Mouse (Mus musculus) CH12.LX (cell line): ENCODE results near the gene Nfe2l1. TPM values are rescaled to one million over a fixed set of nuclear protein-coding genes. Genes with fewer than 3 reads are reported as not detected.
A peak's percentile ranks its signal among the peaks of the same experiment; 100 is the strongest.

Source experiments
- DNase-seq: peaks from one replicate; pipeline ENCODE4 v3.0.0-alpha.2; 2013; ENCODE audit errors: extremely low read depth
- H3K27ac ChIP-seq: 2 replicates; pipeline ENCODE4 v1.5.1; 2012; ENCODE audit warnings: low read depth, mild to moderate bottlenecking, control low read depth, moderate library complexity; ENCODE audit not compliant: insufficient read depth
- H3K27me3 ChIP-seq: replicated peaks from 2 replicates; pipeline ENCODE3; 2012; ENCODE audit warnings: inconsistent platforms
- H3K36me3 ChIP-seq, 2 experiments: replicated peaks in 1 of 2; 2 replicates each; pipeline versions ENCODE3 to v1.6.1; 2012; ENCODE audit warnings: inconsistent platforms in 1 of 2, low read length in 1 of 2, mild to moderate bottlenecking in 1 of 2, mixed read lengths in 1 of 2, moderate library complexity in 1 of 2; ENCODE audit not compliant: control insufficient read depth in 1 of 2, insufficient read depth in 1 of 2
- H3K4me1 ChIP-seq, 2 experiments: 2 replicates each; pipeline ENCODE4 v1.6.1; 2012; ENCODE audit warnings: inconsistent platforms in 1 of 2, moderate library complexity in 1 of 2; ENCODE audit not compliant: insufficient read depth in 2 of 2, control insufficient read depth in 1 of 2
- H3K4me2 ChIP-seq: 2 replicates; pipeline ENCODE4 v1.6.1; 2012; ENCODE audit warnings: low read depth, mild to moderate bottlenecking, control low read depth; ENCODE audit not compliant: poor library complexity, insufficient read depth, severe bottlenecking
- H3K4me3 ChIP-seq, 3 experiments: fragments of 150-350 bp in 1 of 3; sonication (generic) in 1 of 3; replicated peaks in 1 of 3; 2 replicates each; pipeline versions ENCODE3 to v1.5.1; 2011 to 2012; ENCODE audit warnings: low read depth in 2 of 3, low read length in 2 of 3, mild to moderate bottlenecking in 2 of 3, moderate library complexity in 2 of 3, control low read depth in 1 of 3, improper control_type of control experiment in 1 of 3, inconsistent platforms in 1 of 3, mixed read lengths in 1 of 3; ENCODE audit not compliant: poor library complexity in 1 of 3
- H3K79me2 ChIP-seq: replicated peaks from 2 replicates; pipeline ENCODE4 v1.6.1; 2012; ENCODE audit warnings: mild to moderate bottlenecking, moderate library complexity; ENCODE audit not compliant: control insufficient read depth, poor library complexity, insufficient read depth, severe bottlenecking; ENCODE audit errors: extremely low read depth
- H3K9ac ChIP-seq: 2 replicates; pipeline ENCODE4 v1.6.1; 2012; ENCODE audit warnings: low read depth, mild to moderate bottlenecking, control low read depth, moderate library complexity; ENCODE audit not compliant: insufficient read depth
- H3K9me3 ChIP-seq: replicated peaks from 2 replicates; pipeline ENCODE3; 2012; ENCODE audit warnings: low read length, inconsistent platforms, mixed read lengths
- BHLHE40 ChIP-seq: IDR thresholded peaks from 2 replicates; pipeline ENCODE4 v1.6.1; 2011; ENCODE audit warnings: mild to moderate bottlenecking, low read depth, low read length, improper control_type of control experiment
- CHD2 ChIP-seq: IDR thresholded peaks from 2 replicates; pipeline ENCODE4 v1.6.1; 2011; ENCODE audit warnings: low read length, improper control_type of control experiment
- E2F4 ChIP-seq: IDR thresholded peaks from 2 replicates; pipeline ENCODE4 v1.6.1; 2011; ENCODE audit warnings: low read depth, low read length, improper control_type of control experiment; ENCODE audit not compliant: insufficient replicate concordance
- HCFC1 ChIP-seq: IDR thresholded peaks from 2 replicates; pipeline ENCODE4 v1.6.1; 2012; ENCODE audit warnings: low read depth, mild to moderate bottlenecking, inconsistent platforms, low read length, improper control_type of control experiment
- KAT2A ChIP-seq: IDR thresholded peaks from 2 replicates; pipeline ENCODE4 v1.6.1; 2012; ENCODE audit warnings: low read length, improper control_type of control experiment, inconsistent platforms; ENCODE audit not compliant: insufficient replicate concordance
- MAFK ChIP-seq: IDR thresholded peaks from 2 replicates; pipeline ENCODE4 v1.6.1; 2011; ENCODE audit warnings: low read length, improper control_type of control experiment; ENCODE audit not compliant: insufficient replicate concordance
- MAZ ChIP-seq: IDR thresholded peaks from 2 replicates; pipeline ENCODE4 v1.6.1; 2012; ENCODE audit warnings: low read depth, mild to moderate bottlenecking, inconsistent platforms, low read length, improper control_type of control experiment, moderate library complexity
- MEF2A ChIP-seq: IDR thresholded peaks from 2 replicates; pipeline ENCODE4 v1.6.1; 2014; ENCODE audit warnings: low read depth, mild to moderate bottlenecking, inconsistent platforms, low read length, improper control_type of control experiment, borderline replicate concordance
- MXI1 ChIP-seq: IDR thresholded peaks from 2 replicates; pipeline ENCODE4 v1.6.1; 2011; ENCODE audit warnings: mild to moderate bottlenecking, low read depth, low read length, improper control_type of control experiment
- NRF1 ChIP-seq: IDR thresholded peaks from 2 replicates; pipeline ENCODE4 v1.6.1; 2014; ENCODE audit warnings: low read depth, mild to moderate bottlenecking, inconsistent platforms, low read length, improper control_type of control experiment, moderate library complexity
- PAX5 ChIP-seq: IDR thresholded peaks from 2 replicates; pipeline ENCODE4 v1.6.1; 2012; ENCODE audit warnings: low read length, inconsistent platforms, mixed read lengths
- POLR2A ChIP-seq: IDR thresholded peaks from 2 replicates; pipeline ENCODE4 v1.6.1; 2011; ENCODE audit warnings: low read depth, mild to moderate bottlenecking, improper control_type of control experiment, low read length
- POLR2AphosphoS2 ChIP-seq: IDR thresholded peaks from 2 replicates; pipeline ENCODE4 v1.6.1; 2011; ENCODE audit warnings: low read depth, low read length, improper control_type of control experiment
- RCOR1 ChIP-seq: conservative IDR thresholded peaks from 2 replicates; pipeline ENCODE4 v1.6.1; 2012; ENCODE audit warnings: low read depth, mild to moderate bottlenecking, inconsistent platforms, low read length, improper control_type of control experiment
- SIN3A ChIP-seq: IDR thresholded peaks from 2 replicates; pipeline ENCODE4 v1.6.1; 2012; ENCODE audit warnings: low read length, improper control_type of control experiment, inconsistent platforms
- SMC3 ChIP-seq: IDR thresholded peaks from 2 replicates; pipeline ENCODE4 v1.6.1; 2011; ENCODE audit warnings: low read depth, low read length, improper control_type of control experiment
- UBTF ChIP-seq: IDR thresholded peaks from 2 replicates; pipeline ENCODE4 v1.6.1; 2012; ENCODE audit warnings: low read depth, mild to moderate bottlenecking, inconsistent platforms, low read length, improper control_type of control experiment, moderate library complexity
- USF2 ChIP-seq: conservative IDR thresholded peaks from 2 replicates; pipeline ENCODE4 v1.6.1; 2011; ENCODE audit warnings: low read depth, low read length, improper control_type of control experiment
- ZC3H11A ChIP-seq: IDR thresholded peaks from 2 replicates; pipeline ENCODE4 v1.6.1; 2012; ENCODE audit warnings: low read depth, mild to moderate bottlenecking, inconsistent platforms, low read length, improper control_type of control experiment
- ZMIZ1 ChIP-seq: IDR thresholded peaks from 2 replicates; pipeline ENCODE4 v1.6.1; 2012; ENCODE audit warnings: low read depth, mild to moderate bottlenecking, inconsistent platforms, low read length, improper control_type of control experiment
- ZNF384 ChIP-seq: IDR thresholded peaks from 2 replicates; pipeline ENCODE4 v1.6.1; 2012; ENCODE audit warnings: low read depth, low read length, improper control_type of control experiment, inconsistent platforms
- dilution Hi-C: fragments of 300-500 bp; cut with MboI; formaldehyde crosslinking; loops from 2 replicates; pipeline ENCODE4 v1.14.3; 2020; ENCODE audit warnings: low sequenced_read_pairs; ENCODE audit not compliant: extremely low pct_unique_long_range_greater_than_20kb, extremely low pct_ligation_motif_present
- in situ Hi-C: fragments of 300-500 bp; cut with MboI; formaldehyde crosslinking; loops from 3 replicates; pipeline ENCODE4 v1.14.3; 2019; ENCODE audit warnings: low sequenced_read_pairs, low pct_ligation_motif_present, low pct_unique_long_range_greater_than_20kb, mixed read lengths
- polyA plus RNA-seq: library from polyadenylated mRNA; unstranded; fragments of >175 nt; gene quantifications from 2 replicates; pipeline ENCODE4 v1.2.1, GENCODE M21; 2012; ENCODE audit warnings: low read depth; ENCODE audit not compliant: insufficient read length
- total RNA-seq, 2 experiments: library from RNA; depleted of rRNA; stranded (reverse); fragments of 300-350 nt in 1 of 2; fragments of >200 nt in 1 of 2; gene quantifications; 2 replicates each; pipeline ENCODE4 v1.2.3; 2012 to 2014

Nfe2l1 gene
- total and polyA plus RNA-seq, 3 experiments, result 77.7 to 169 (median 145) TPM

- peak overlapping the region; percentile 80 for H3K4me2 ChIP-seq
- H3K9ac ChIP-seq, result no peak overlapping the region; the same call in 1 of the 2 replicates
- TF ChIP-seq ZC3H11A (no peak), POLR2AphosphoS2 (peak; percentile 73; the same call in 1 of the 2 replicates)
- TF ChIP-seq, all 38 proteins: peak for 1
- no peaks in the 10 kb centered on the region for H3K9me3 ChIP-seq
- H3K36me3 ChIP-seq, result peaks cover 77 to 88% of the 10 kb centered on the region in 2 experiments
- peaks cover 38 to 60% of the 10 kb centered on the region in 2 experiments for H3K4me1 ChIP-seq
- in situ Hi-C loops, result no loop called here
- no peaks in the 10 kb centered on the region for H3K27me3 ChIP-seq
- peaks cover 67% of the 10 kb centered on the region for H3K79me2 ChIP-seq
- peak overlapping the region in 2 of 3 experiments; percentile 1 to 35 for H3K4me3 ChIP-seq
- dilution Hi-C loops, result no loop called here
- DNase-seq, result no peak
- peak overlapping the region; percentile 26 for H3K27ac ChIP-seq
Measured at GRCm38 (mm10) chr11:96818128-96818710, 11.5 kb downstream of the Nfe2l1 start.

GRCm38 (mm10) chr11:96816979-96817378 lies 12.8 kb downstream of the Nfe2l1 start:
- Histone ChIP-seq H3K4me1 (peaks cover 38 to 60% of the 10 kb centered on the region in 2 experiments), H3K4me3 (no peak overlapping the region), H3K79me2 (peaks cover 63% of the 10 kb centered on the region), H3K9ac (no peak overlapping the region), H3K36me3 (peaks cover 82 to 97% of the 10 kb centered on the region in 2 experiments), H3K4me2 (no peak overlapping the region), H3K27ac (no peak overlapping the region), H3K9me3 (no peaks in the 10 kb centered on the region), H3K27me3 (no peaks in the 10 kb centered on the region)
- no peak for TF ChIP-seq UBTF
- no peak for TF ChIP-seq BHLHE40
- TF ChIP-seq KAT2A, result no peak
- TF ChIP-seq SIN3A, result no peak
- TF ChIP-seq RCOR1, result no peak
- no peak for TF ChIP-seq PAX5
- no peak for TF ChIP-seq MEF2A
- TF ChIP-seq MAFK, result no peak
- TF ChIP-seq E2F4, result no peak
- no peak for TF ChIP-seq ZNF384
- TF ChIP-seq ZC3H11A, result no peak
- peak; percentile 29; the same call in 1 of the 2 replicates for TF ChIP-seq POLR2A
- no peak for TF ChIP-seq HCFC1
- TF ChIP-seq CHD2, result 0 out of 2 replicates have a peak, but pooled peaks have one; percentile 16
- TF ChIP-seq USF2, result no peak
- no peak for TF ChIP-seq NRF1
- no peak for TF ChIP-seq MAZ
- TF ChIP-seq MXI1, result no peak
- no peak for TF ChIP-seq SMC3
- TF ChIP-seq ZMIZ1, result peak; percentile 66
- no peak for DNase-seq
- in situ Hi-C loops (no loop called here), dilution Hi-C loops (no loop called here)
